Mouse (Mus musculus) intestine, embryonic 14.5 days (tissue): Measurements from ENCODE around the gene 0610010K14Rik. TPM values are rescaled to one million over a fixed set of nuclear protein-coding genes. Genes with fewer than 3 reads are reported as not detected.

Source experiments
- ATAC-seq: fragments of 200-750 bp; cut with Nextera tagmentation; replicated peaks from 2 replicates; pipeline ENCODE4 v1.8.0; 2017; ENCODE audit warnings: low read depth, moderate number of reproducible peaks, moderate TSS enrichment, moderate library complexity; ENCODE audit not compliant: low FRiP score, low TSS enrichment
- DNase-seq: peaks from one replicate; pipeline ENCODE4 v3.0.0-alpha.2; 2018; ENCODE audit warnings: low spot score
- H3K27ac ChIP-seq: fragments of 300-500 bp; sonication (generic); 2 replicates; pipeline ENCODE4 v1.5.1; 2014; ENCODE audit warnings: low read depth, mild to moderate bottlenecking, control low read depth
- H3K27me3 ChIP-seq: fragments of 300-500 bp; sonication (generic); replicated peaks from 2 replicates; pipeline ENCODE4 v1.6.1; 2014; ENCODE audit warnings: low read length, control low read depth; ENCODE audit not compliant: control insufficient read depth, insufficient read depth
- H3K36me3 ChIP-seq: fragments of 300-500 bp; sonication (generic); 2 replicates; pipeline ENCODE4 v1.6.1; 2014; ENCODE audit warnings: low read length, control low read depth; ENCODE audit not compliant: control insufficient read depth, insufficient read depth
- H3K4me1 ChIP-seq: fragments of 300-500 bp; sonication (generic); replicated peaks from 2 replicates; pipeline ENCODE4 v1.6.1; 2014; ENCODE audit warnings: low read length, control low read depth, mixed read lengths; ENCODE audit not compliant: control insufficient read depth, insufficient read depth
- H3K4me2 ChIP-seq: fragments of 300-500 bp; sonication (generic); 2 replicates; pipeline ENCODE4 v1.6.1; 2014; ENCODE audit warnings: low read length
- H3K4me3 ChIP-seq: fragments of 300-500 bp; sonication (generic); 2 replicates; pipeline ENCODE4 v1.5.1; 2014; ENCODE audit warnings: low read depth, low read length, control low read depth, mixed read lengths
- H3K9ac ChIP-seq: fragments of 300-500 bp; sonication (generic); 2 replicates; pipeline ENCODE4 v1.6.1; 2014; ENCODE audit warnings: mild to moderate bottlenecking, low read length
- H3K9me3 ChIP-seq: fragments of 300-500 bp; sonication (generic); 2 replicates; pipeline ENCODE4 v1.6.1; 2016; ENCODE audit warnings: low read length, control low read depth; ENCODE audit not compliant: control insufficient read depth
- WGBS: fragments of 180-500 bp; shearing (Covaris S2); extraction: QIAGEN DNeasy Blood & Tissue Kit; methylation state at CpG from one replicate; pipeline ENCODE4 v1.1.7; 2014; 5-methylcytosine and 5-hydroxymethylcytosine counted together
- polyA plus RNA-seq: library from polyadenylated mRNA; unstranded; fragments of >200 nt; fragmentation: Nextera tagmentation; extraction: Ambion mirVana; gene quantifications from 2 replicates; pipeline ENCODE4 v1.2.1, GENCODE M21; 2014

0610010K14Rik gene
- polyA plus RNA-seq, 1 experiment from 2014 or later, result 159 TPM

DNA sequence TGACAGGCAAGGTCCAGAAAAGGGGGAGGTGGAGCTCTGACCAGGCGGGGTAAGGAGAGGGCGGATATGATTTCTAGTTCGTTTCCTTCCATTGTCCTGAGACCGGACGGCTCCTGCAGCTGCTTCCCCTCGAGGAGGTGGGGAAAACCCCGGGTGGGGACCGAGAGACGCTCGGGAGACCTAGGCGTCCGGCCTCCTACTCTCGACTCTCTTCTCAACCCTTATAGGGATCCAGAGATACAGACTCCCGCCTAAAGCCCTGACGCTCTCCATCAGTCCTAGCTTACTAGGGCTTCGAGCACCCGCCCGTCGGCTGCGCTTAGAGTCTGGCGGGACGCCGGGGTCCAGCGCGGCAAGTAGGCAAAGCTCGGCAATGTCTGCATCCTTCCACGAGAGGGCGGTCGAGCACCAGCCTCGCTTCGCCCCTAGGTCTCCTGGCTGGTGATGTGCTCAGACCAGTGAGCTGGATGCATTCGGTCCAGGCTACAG is 7.4 kb downstream of the 0610010K14Rik start:
- H3K27ac ChIP-seq, result peak overlapping the region; percentile 62; the same call in 1 of the 2 replicates
- H3K9ac ChIP-seq, result peak overlapping the region; percentile 16; the same call in 1 of the 2 replicates
- peak overlapping the region; percentile 50 for H3K4me2 ChIP-seq
- H3K4me3 ChIP-seq, result peak overlapping the region; percentile 25
- 0 out of 2 replicates have a peak, but pooled peaks cover 21% of the 10 kb centered on the region for H3K4me1 ChIP-seq
- ATAC-seq, result peak; percentile 40
- peak; percentile 92 for DNase-seq
- 1% methylated on average over 32 of the region's 32 CpGs for WGBS
- H3K36me3 ChIP-seq, result peaks cover 9% of the 10 kb centered on the region
- H3K9me3 ChIP-seq, result no peaks in the 10 kb centered on the region
- H3K27me3 ChIP-seq, result peaks cover 49% of the 10 kb centered on the region

DNA sequence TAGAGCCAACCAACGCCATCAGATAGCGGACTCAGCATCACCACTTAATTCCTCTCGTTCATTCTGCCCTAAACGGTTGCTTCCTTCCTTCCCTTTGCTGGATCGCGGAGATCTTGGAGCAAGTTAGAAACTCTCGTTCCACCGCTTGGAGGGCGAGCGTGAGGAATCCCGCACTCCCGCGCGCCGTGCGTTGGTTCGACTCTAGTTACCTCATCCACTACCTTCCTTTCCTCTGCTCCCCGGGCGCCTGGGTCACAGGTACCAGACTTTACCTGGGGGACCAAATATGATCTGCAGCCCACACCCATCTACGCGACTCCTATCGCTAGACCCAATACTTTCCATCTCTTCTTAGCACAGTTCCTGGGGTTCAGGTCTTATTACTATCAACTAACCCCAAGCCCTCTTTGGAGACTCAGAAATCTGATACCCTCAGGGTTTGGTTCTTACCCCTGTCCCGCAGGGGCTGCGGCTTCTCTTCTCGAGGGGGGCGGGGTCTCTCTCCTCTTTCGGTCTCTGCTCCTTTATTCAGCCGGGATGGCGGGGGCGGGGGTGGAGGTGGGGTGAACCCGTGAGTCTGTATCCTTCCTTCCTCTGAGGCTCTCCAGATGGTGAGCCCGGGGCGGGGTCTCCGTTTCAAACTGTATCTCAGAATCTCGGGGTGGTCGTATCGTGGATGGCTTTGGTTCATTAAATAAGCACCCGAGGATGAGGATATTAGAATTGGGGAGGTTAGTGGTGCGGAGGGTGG is 8.3 kb downstream of the 0610010K14Rik start, which contains the start of gene Bcl6b:
Bcl6b (minus strand) TSS at position 539 of the 751 bp plus-strand sequence.
- DNase-seq (no peak), ATAC-seq (no peak)
- Histone ChIP-seq H3K9ac (peak within 1 kb of the TSS; percentile 41), H3K36me3 (0 out of 2 replicates have a peak, but pooled peaks cover 1% of the 10 kb centered on the region), H3K4me1 (0 out of 2 replicates have a peak, but pooled peaks cover 21% of the 10 kb centered on the region), H3K27me3 (peaks cover 57% of the 10 kb centered on the region), H3K4me3 (peak within 1 kb of the TSS; percentile 25), H3K9me3 (no peaks in the 10 kb centered on the region), H3K4me2 (peak within 1 kb of the TSS; percentile 50), H3K27ac (peak within 1 kb of the TSS; percentile 62)
- 3% methylated on average over 39 of the region's 39 CpGs for WGBS

DNA sequence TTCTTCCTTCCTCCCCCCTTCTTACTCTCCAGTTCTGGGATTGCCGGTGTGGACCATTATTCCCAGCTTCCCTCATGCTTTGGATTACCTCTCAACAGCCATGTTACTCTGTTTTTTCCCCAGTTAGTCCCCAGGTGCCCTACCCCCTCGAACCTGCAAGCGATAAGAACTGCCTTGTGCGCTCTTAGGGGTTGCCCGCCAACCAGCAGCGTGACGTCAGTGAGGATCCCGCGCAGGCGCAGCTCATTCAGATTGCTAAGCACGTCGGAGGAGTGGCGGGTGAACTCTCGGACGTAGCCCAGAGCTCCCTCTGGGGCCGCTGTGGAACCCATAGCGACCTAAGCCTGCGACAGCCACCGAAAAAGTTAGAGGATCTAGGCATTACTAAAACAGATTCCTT is 8.9 kb downstream of the 0610010K14Rik start:
- no peaks in the 10 kb centered on the region for H3K9me3 ChIP-seq
- H3K4me1 ChIP-seq, result 0 out of 2 replicates have a peak, but pooled peaks cover 21% of the 10 kb centered on the region
- H3K4me2 ChIP-seq, result peak overlapping the region; percentile 50
- WGBS, result under 1% methylated on average over 19 of the region's 19 CpGs
- DNase-seq (peak; percentile 88), ATAC-seq (peak; percentile 41; the same call in 1 of the 2 replicates)
- H3K27ac ChIP-seq, result no peak overlapping the region
- H3K36me3 ChIP-seq, result no peaks in the 10 kb centered on the region
- peak overlapping the region; percentile 25 for H3K4me3 ChIP-seq
- peak overlapping the region; percentile 41 for H3K9ac ChIP-seq
- peaks cover 57% of the 10 kb centered on the region for H3K27me3 ChIP-seq

DNA sequence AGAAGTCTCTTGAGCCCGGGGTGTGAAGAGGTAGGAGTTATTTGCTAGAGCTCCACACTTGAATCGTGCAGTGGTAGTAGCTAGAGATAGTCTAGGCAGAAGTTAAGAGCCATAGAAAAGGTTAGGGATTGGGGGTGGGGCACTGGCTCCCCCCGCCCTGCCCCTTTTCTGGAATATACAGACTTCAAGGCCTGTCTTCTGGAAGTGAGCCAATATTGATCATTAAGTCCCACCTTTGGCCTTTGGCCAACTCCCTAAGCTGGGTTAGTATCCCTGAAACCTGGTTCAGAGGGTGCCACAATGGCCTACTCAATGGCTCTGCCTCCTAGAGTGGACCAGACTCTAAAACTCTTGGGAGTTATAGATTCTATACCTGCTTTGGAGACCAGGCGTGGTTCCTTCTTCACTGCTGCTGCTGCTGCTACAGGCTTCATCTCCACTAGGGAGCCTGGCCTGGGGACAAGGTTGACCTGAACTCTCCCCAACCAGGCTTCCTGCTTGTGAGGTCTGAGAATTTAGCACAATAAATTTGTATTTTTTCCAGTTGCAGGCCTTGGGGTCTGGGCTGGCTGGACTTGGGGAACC is 10.0 kb downstream of the 0610010K14Rik start:
- Histone ChIP-seq H3K9me3 (no peaks in the 10 kb centered on the region), H3K4me2 (peak overlapping the region; percentile 50), H3K27ac (no peak overlapping the region), H3K4me3 (peak overlapping the region; percentile 26; the same call in 1 of the 2 replicates), H3K4me1 (0 out of 2 replicates have a peak, but pooled peaks cover 18% of the 10 kb centered on the region), H3K36me3 (no peaks in the 10 kb centered on the region), H3K27me3 (peaks cover 57% of the 10 kb centered on the region), H3K9ac (no peak overlapping the region)
- no peak for DNase-seq
- ATAC-seq, result no peak
- 82% methylated on average over 4 of the region's 4 CpGs for WGBS

DNA sequence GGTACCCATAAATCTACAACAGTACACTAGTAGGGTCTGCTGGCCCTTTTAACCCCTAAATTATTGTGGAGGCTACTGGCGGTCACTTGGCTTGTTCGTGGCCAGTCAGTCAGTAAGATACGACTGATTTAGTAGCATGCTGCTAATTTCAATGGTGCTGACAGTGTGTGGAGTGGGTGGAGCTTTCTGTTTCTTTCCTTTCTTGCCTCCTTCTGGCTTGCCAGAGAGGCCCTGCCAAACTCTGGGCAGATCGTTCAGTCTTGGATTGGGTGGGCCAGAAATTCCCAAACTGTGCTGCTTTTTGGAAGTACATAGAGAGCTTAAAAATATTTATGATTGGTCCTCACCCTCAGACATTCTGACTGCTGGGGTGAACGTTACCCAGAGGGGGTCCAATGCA is 10.6 kb downstream of the 0610010K14Rik start:
- no peak overlapping the region for H3K27ac ChIP-seq
- ATAC-seq (no peak), DNase-seq (no peak)
- peak overlapping the region; percentile 26 for H3K4me3 ChIP-seq
- H3K9ac ChIP-seq, result no peak overlapping the region
- peaks cover 57% of the 10 kb centered on the region for H3K27me3 ChIP-seq
- H3K9me3 ChIP-seq, result no peaks in the 10 kb centered on the region
- H3K4me1 ChIP-seq, result 0 out of 2 replicates have a peak, but pooled peaks cover 13% of the 10 kb centered on the region
- peak overlapping the region; percentile 50 for H3K4me2 ChIP-seq
- H3K36me3 ChIP-seq, result no peaks in the 10 kb centered on the region
- 35% methylated on average over 5 of the region's 5 CpGs for WGBS

DNA sequence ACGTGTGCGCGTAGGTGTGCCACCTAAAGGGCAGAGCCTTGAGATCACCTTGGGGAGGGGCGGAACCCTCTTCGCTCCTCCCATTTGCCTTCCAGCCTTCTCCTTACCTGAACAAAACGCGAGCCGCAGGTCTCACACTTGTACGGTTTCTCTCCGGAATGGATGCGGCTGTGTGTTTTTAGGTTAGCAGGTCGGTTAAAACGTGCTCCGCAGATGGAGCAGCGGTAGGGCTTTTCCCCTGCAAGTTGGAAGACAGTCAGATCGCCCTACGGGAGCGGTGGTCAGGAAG is 11.2 kb downstream of the 0610010K14Rik start:
- Histone ChIP-seq H3K27ac (no peak overlapping the region), H3K36me3 (no peaks in the 10 kb centered on the region), H3K27me3 (peaks cover 57% of the 10 kb centered on the region), H3K9ac (no peak overlapping the region), H3K9me3 (no peaks in the 10 kb centered on the region), H3K4me3 (peak overlapping the region; percentile 26), H3K4me1 (0 out of 2 replicates have a peak, but pooled peaks cover 13% of the 10 kb centered on the region), H3K4me2 (peak overlapping the region; percentile 50)
- ATAC-seq, result peak; percentile 49
- DNase-seq, result peak; percentile 74
- WGBS, result 6% methylated on average over 18 of the region's 18 CpGs

DNA sequence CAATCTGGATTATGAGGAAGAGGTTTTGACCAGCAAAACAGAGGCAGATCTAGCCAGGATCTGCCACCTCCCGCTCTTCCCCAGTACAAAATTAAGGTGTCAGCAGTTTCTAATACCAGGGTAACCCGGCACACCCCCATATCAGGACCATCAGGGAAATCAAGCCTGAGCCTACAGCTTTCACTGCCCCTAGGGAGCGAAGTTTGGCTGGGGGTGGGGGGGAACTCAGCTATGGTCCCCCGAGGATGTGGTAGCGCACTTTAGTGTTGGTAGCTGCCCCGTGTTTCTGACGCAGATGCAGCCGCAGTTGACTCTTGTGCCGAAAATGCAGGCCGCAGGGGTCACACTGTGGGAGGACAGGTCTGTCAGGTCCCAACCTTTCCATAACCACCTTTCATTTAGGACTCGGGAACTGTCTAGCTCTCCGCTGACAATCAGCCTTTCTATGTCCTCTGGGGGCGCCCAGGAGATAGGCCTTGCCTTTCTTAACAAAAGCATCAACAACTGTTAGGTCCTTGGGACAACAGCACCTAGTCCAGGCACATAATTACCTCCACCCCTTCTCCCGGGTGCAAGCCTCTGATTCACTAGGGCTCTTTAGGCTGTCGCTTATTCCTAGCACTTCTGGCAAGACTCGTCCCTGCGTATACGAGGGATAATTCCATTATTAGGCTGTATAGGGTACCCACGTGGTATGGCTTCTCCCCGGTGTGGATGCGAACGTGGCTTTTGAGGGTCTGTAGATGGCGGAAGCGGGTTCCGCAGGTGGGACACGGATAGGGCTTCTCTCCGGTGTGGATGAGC is 11.7 kb downstream of the 0610010K14Rik start:
- 0 out of 2 replicates have a peak, but pooled peaks cover 13% of the 10 kb centered on the region for H3K4me1 ChIP-seq
- WGBS, result 19% methylated on average over 27 of the region's 27 CpGs
- peak overlapping the region; percentile 50 for H3K4me2 ChIP-seq
- peaks cover 57% of the 10 kb centered on the region for H3K27me3 ChIP-seq
- peak overlapping the region; percentile 26 for H3K4me3 ChIP-seq
- H3K27ac ChIP-seq, result no peak overlapping the region
- DNase-seq (no peak), ATAC-seq (peak; percentile 1; the same call in 1 of the 2 replicates)
- H3K9me3 ChIP-seq, result no peaks in the 10 kb centered on the region
- peak overlapping the region; percentile 20; the same call in 1 of the 2 replicates for H3K9ac ChIP-seq
- H3K36me3 ChIP-seq, result no peaks in the 10 kb centered on the region

DNA sequence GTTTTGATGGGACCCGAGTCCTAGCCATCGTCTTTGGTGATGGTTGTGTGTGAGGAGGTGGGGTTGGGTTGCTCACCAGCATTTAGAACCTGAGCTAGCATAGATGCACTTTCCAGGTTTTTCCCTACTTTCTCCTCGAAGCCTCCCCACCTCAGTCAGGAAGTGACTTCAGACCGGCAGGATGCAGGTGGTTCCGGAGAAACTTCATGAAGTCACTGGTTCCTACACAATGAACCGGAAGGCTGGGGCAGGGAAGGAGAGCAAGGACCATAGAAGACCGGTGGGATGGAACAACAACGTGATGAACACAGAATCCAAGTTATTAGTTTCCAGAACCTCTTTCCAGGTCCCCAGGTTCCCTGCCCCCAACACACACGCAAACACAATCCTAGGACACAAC is 14.0 kb downstream of the 0610010K14Rik start:
- WGBS, result 84% methylated on average over 9 of the region's 9 CpGs
- Histone ChIP-seq H3K4me1 (peaks cover 8% of the 10 kb centered on the region; the same call in 1 of the 2 replicates), H3K27ac (peak overlapping the region; percentile 17)

More for the DNA sequence above, 14.0 kb downstream of the 0610010K14Rik start:
- no peak overlapping the region for H3K4me3 ChIP-seq
- peaks cover 43% of the 10 kb centered on the region for H3K27me3 ChIP-seq
- no peak for ATAC-seq
- no peak overlapping the region for H3K4me2 ChIP-seq
- no peaks in the 10 kb centered on the region for H3K36me3 ChIP-seq
- DNase-seq, result no peak
- H3K9me3 ChIP-seq, result no peaks in the 10 kb centered on the region
- H3K9ac ChIP-seq, result no peak overlapping the region
